Mouse (Mus musculus): Measurements from ENCODE around the gene Klc1.

The Klc1 gene

DNA sequence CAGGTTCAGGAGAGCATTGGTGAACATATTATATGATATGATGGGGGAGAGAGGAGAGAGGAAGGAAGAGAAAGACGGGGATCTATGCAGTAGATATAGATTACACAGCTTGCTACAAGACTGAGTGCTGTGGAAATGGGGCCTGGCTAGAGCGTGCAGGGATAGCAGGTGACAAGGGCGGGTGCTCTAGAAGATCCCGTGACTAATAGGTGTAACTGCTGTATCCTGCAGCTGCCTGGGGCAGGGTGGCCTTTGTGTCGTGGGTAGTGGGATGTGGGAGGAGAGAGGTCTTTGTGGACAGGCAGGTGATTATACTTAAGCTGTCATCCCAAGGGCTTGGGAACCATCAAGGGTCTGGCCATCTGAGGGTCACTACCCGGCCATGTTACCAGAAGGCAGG lies 13.4 kb upstream of the Klc1 start:
- no peak for DNase-seq

DNA sequence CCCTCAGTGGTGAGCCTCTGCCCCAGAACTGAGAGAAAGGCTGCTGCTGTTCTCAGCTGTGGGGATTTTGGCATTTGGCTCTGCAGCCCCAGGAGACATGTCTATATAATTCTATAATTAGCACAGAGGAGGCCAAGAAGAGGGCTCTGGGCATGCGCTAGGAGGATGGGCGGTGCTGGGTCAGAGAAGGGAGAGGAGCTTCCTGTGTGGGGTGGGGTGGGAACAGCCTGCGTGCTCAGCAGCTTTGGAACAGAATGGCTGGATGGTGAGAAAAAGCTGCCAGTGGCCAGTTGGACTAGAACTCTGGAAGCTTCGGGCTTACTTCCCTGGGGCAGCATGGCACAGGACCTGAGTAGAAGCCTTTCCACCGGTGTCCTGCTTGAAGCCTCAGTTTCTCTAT lies 12.6 kb upstream of the Klc1 start:
- peak; percentile 84 to 89 for DNase-seq

DNA sequence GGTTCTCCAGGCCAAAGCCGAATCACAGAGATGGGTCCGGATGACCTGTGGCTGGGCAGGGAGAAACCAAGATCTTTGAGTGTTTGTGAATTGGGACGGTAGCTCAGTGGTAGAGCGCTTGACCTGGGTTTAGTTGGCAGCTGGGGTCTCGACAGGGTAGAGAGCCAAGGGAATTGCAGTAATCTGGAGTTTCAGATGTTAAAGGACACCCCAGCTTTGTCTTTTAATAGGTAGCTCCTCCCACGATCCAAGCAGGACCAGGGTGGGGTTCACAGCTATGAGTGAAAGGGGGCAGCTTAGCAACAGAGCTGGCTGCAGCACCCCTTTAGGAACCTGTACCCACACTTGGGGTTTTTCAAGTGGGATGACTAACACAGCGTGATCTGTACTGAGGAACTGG lies 11.2 kb upstream of the Klc1 start:
- no peak for DNase-seq

DNA sequence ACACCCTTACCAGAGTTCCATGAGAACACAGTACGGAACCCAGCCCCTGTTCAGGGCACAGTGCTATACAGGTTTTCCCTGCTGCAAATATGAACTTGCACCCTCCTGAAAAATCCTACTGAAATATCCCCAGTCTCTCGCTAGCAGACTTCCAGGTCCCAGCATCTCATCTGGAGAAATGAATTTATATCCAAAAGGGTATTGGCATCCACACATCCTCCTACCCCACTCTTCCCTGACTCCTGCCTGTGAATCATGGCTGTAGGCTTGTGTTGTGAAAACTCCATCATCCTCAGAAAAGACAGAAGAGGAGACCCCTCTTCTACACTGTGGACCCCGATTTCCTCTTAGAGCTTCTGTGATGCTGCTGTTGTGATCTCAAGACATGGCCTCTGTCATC lies 7.9 kb upstream of the Klc1 start:
- no peak for DNase-seq

DNA sequence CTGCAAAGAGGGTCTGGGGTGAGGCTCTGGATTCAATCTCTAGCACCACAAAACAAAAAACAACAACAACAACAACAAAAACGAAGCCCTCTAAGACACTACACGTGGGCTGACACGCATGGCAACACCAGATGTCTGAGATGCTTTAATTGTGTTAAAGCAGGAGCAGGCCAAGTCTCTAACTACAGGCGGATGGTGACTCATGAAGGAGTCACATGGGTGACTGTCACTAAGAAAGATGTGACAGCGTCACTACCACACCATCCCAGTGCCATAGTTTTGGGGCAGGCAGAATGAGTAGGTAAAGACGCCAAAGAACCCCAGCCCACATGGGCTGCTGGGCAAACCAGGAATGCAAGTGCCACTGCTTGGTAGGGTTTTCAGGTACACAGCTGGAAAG lies 6.2 kb upstream of the Klc1 start:
- no peak for DNase-seq

DNA sequence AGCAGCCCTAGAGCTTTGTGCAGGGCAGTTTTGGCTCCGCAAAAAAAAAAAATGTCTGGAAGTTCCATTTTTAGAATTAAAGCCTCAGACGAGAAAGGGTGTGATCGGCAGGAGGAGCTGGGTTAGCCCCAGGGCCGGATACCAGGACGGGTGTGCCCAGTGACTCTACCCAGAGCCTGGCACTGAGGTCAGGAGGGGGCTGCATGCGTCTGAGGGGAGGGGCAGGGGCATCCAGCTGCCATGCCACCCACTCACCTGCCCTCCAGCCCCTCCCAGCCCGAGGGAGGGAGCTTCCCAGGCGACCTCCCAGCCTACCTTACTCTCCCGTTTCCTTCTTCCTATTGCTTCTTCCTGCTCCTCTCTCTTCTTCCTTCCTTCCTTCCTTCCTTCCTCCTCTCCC lies 5.3 kb upstream of the Klc1 start:
- DNase-seq, result no peak

DNA sequence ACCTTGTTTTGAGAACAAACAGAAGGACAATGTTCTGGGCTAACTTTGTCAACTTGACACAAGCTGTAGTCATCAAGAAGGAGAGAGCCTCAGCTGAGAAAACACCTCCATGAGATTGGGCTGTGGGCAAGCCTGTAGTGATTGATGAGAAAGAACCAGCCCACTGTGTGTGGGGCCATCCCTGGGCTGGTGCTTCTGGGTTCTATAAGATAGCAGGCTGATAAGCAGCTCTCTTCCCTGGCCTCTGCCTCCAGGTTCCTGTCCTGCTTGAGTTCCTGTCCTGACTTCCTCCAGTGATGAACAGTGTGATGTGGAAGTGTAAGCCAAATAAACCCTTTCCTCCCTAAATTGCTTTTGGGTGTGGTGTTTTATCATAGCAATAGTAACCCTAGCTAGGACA lies 3.9 kb upstream of the Klc1 start:
- no peak for DNase-seq

DNA sequence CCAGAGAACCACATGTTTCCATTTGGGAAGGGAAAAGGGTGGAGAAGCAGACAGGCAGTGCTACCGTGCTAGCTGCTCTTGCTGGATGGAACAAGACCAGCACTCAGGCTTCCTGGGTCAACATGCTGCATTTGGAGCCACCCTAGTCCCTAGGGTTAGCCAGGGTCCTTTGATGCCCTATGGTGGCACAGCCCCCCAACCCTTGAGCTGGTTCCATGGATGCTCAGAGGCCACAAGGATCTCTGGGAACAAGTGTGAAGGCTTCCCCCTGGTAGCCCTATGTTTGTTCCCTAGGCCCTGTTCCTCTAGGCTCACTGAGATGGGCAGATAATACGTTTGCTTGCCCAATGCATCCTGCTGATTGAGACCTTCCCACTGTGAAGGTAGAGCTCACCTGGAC lies 3.4 kb upstream of the Klc1 start:
- DNase-seq, result no peak

DNA sequence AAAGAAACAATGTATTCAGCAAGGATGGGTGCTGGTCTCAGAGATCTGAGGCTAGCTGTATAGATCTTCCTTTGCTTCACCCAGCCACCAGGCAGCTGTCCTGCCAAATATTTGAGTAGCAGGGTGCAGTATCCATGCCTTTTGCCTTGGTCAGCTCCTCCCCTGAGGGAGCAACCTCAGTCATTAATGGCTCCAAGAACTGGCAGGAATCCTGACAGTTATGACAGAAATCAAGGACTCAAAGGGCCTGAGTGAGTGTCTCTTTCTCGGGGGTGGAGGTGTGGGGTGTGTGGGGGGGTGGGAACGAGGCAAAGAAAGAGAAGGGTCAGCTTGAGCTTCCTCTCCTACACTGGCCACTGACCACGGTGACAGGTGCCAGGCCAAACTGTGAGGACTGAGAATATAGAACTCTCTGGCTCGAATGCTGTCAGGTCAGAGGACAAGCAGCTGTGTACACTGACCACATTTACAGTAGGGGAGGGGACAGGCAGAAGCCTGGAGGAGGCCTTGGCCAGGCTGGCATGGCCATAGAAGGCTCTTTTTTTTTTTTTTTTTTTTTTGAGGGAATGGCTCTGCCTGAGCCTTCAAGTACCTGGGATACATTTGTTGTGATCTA lies 2.5 kb upstream of the Klc1 start:
- no peak for DNase-seq

DNA sequence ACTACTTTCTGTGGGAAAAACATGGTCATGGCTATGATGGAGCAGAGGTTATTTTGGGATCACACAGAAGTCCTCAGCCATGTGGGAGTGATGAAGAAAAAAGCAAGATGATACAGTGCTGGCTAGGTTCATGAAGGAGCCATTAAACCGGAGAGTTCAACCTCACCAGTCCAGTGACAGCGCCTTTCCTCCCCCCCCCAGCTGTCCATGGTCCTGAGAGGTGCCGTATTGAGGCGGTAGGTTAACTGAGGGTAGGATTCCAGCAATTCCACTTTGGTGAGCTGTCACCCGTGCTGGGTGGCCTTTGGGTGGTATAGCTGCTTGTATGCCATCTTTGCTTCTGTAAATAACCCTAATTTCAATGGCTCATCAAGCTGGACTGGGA lies 2.0 kb upstream of the Klc1 start:
- DNase-seq, result peak; percentile 49 to 56

DNA sequence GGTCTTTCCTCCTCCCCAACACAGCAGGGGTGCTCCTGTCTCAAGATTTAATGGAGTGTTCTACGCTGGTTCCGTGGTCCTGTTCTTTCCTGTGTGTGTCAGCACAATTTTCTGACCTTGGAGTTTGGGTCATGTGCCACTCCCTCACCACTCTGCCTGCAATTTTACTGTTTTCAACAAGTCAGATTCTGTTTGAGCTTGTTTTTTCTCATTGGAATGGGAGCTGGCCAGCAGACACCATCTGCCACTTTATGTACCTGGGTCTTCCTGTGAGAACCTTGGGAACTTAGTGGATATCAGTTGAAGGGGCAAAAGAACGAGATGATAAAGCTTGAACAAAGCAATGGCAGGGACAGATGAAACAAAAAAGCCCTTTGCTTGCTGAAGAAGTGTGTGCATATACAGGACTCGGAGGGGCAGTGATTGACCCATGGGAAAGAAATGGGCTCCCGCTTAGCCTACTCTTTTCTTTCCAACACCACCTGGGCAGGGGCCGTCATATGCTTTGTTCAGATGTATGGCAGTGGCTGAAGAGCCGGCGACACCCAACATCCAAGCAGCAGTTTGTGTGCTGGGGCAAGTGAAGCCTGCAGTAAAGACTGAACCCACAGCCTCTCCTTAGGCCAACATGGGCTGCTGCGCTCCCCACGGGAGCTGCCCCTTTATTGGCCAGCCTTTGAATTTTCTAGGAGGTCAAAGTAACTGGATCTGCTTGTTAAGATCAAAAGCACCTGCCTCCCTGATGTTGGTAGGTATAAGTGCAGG lies 906 bp upstream of the Klc1 start:
- no peak for DNase-seq

DNA sequence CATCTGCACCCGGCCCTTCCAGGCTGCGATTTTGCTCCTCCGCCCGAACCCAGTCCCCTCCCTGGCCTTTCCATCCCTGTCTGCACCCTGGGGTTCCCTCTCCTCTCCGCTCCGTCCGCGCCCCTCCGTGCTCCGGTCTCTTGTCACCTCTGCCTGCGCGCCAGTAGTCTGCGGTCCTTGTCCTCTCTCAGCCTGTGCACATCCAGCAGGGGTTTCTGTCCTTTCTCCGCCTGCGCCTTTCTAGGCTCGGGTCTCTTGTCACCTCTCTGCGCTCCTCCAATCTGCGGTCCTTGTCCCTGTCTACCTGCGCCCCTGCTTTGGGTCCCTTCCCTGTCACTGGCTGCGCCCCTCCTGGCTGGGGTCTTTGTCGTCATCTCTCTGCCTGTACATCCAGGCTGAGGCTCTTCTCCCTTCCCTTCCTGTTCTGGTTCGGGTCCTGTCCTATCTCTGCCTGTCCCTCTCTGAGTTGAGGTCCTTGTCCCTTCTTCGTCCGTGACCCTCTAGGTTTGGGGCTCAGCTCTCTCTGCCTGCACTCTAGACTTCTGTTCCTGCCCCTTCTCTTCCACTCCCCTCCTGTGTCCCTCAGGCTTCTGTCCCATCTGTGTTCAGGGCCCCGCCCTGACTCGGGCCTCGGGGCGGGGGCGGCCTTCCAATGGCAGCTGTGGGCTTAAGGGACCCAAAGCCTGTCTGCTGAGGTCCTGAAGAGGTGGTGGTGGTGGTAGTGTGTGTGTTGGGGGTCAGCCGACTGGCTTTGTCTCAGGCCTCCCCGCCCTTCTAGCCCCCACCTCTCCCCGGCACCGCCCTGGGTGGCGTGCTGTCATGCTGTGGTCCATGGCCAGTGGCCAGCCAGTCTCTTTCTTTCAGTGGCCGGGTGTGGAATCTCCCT lies 770 bp downstream of the Klc1 start:
- peak; percentile 57 to 73 for DNase-seq

DNA sequence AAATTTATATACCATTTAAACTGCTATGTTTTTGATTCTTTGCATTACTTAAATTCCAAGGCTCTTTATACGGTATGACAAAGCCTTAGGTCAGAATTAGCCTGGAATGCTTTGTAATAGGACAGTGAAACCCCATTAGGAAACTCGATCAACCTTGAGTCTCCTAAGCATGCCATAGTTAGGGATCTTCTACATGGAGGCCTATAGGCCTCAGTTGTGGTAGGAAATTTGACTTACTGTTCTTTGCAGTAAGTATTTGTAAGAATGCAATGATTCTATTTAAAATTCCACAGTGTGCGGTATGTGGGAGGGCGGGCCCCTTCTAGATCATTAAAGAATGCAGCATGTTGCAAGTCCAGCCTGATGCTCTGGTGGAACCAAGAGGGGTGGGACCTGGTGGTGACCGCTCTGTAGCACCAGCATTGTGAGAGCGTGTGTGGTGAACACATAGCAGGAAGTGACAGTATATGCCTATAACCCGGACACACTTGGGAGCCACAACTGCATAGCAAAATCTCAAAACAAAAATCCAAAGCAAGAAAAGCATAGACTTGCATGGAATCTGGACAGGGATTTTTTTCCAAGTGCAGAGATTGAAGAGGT lies 1.8 kb downstream of the Klc1 start:
- DNase-seq, result no peak

DNA sequence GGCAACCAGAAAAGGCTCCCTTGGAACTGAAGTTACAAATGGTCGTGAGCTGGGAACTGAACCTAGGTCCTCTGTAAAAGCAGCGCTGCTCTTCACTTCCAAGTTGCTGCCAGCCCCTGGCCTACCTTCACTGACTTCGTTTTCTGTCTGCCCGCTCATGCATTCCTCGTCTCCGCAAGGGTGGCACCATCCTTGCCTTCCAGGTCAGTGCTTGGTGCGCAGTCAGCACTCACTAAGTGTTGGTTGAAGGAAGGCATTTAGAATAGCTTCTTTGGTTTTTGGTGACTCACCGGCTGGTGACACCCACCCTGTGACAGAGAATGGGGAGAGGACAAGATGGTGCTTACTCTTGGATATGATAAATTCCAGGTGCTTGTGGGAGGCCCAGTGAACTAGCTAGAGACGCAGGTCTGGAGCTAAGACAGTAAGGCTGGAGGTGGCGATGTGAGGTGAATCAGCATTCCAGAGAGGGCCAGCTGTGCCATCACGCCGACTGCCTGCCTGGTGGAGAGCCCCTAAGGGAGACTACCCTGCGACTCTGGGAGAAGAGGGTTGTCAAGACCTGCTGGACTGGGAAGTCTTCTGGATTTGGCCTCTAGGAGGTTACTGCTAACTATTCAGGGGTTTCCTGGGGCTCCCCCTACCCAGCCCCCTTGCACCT lies 4.1 kb downstream of the Klc1 start:
- no peak for DNase-seq

DNA sequence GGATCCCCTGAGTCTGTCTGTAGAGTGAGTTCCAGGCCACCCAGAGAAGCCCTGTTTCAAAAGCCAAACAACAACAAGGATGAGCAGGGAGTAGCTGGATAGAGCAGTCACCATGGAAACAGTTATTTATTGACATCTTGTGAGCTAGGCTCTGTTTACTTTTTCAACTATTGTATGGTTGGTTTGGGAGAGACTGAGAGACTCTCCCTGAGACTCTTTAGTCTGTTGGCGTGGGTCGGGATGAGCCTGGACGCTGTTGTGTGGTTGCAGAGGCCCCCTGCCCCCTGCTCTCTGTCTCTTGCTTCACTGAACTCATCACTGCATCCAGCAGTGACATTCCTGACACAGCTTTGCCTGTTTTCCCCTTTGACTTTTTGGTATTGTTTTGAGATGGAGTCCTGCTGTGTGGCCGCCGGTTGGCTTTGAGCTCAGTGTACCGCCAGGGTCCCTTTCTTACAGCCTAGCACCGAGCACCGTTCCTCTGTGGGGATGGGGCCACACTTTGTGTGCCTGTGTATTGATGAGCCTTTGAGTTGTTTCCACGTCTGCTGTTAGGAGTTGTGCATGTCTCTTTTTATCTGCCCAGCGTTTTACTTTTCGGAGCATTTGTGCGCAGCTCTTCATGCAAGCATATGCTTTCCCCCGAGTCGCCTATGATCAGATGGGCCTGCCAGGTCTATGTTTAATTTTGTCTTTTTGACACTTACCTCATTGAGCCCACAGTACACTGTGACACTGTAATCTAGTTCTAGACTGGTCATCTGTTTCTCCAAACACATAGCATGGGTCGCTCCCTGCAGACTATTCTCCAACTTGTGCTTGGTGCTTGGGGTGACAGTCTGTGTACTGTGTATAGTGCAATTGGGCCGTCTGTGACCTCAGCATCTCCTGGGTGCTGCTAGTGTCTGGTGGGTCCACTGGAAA lies 7.9 kb downstream of the Klc1 start:
- DNase-seq, result no peak

DNA sequence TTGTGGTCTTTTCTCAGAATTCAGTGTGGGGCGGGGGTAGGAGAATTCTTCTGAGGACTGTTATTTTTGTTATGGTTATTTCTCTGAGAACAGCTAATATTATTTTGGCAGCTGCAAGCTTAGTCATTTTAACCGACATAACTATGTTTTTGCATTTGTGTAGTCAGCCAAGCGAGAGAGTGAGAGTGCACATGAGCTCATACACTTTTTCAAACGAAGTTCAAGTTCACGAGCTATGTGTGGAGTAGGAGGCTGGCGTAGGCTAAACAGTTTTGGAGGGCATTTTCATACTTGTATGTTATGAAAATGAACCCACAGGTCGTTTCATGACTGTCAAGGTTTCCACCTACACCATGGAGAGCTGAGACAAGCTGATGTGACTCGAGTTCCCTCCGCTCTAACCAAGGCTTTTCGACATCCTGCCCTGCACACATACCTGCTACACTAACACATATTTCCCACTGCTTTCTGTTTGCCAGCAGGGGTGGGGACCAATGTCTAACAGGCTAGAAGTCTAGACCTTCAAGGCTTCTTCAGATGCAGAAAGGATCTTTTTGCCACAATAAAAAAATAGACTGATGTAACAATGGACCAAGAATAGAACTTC lies 9.8 kb downstream of the Klc1 start:
- DNase-seq, result no peak

DNA sequence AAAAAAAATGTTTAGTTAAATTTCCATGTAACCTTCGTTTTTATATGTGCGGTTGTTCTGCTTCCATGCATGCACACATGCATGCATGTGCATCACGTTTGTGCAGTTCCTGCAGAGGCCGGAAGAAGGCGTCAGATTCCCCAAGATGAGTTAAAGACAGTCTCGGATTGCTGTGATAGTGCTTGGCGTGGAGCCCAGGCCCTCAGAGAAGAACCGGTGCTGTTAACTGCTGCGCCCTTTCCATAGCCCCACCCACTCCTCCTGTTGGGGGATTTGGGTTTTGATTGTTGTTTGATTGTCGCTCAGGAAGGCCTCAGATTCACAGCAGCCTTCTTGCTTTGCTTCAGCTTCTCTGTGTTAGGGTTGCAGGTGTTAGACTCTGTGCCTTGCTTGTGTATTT lies 10.7 kb downstream of the Klc1 start:
- peak; percentile 77 to 84 for DNase-seq

DNA sequence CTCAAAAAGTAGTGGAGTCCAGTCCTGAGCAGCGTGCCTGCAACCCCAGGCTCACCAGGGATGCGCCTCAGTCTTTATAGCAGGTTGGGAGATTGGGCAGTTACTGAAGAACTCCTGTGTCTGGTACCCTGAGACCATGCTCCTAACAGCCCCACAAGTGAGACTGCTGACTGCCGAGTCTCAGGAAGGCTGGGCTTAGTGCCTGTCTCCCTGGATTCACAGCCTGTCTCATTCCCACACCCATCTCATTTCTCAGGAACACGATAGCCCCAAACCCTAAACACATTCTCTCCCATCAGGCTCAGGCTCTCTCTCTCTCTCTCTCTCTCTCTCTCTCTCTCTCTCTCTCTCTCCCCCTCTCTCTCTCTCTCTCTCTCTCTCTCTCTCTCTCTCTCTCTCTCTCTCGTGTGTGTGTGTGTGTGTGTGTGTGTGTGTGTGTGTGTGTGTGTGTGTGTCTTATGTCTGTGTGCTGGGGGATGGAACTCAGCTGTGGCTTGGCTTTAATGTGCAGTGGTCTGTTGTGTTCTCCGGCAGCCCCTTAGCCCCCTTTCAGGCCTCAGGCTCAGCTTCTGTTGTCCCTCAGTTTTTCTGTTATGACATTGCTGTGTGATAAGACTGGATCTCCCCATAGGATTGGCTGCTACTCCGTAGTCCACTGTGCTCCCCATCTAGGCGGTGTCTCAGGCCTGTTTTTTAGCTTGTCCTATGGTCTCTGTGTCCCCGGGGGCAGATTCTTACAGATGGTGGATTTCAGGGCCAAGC lies 11.3 kb downstream of the Klc1 start:
- DNase-seq, result no peak

DNA sequence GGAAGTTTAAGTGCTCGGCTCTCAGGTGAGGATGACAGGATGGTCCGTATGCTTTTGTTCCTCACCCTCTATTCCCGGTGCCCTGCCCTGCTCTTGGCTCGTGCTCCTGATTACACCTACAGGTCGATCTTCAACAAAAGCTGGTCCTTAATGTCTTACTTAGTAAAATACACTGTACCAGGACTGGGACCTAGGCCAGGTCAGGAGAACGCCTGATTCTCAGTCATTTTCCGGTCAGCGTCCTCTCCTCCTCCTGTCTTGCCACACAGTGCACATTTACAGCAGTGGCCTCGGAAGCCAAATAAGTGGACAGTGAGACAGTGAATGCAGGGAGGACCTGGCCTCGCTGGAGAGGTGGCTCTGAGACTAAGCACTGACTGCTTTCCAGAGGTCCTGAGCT lies 12.0 kb downstream of the Klc1 start:
- no peak for DNase-seq

DNA sequence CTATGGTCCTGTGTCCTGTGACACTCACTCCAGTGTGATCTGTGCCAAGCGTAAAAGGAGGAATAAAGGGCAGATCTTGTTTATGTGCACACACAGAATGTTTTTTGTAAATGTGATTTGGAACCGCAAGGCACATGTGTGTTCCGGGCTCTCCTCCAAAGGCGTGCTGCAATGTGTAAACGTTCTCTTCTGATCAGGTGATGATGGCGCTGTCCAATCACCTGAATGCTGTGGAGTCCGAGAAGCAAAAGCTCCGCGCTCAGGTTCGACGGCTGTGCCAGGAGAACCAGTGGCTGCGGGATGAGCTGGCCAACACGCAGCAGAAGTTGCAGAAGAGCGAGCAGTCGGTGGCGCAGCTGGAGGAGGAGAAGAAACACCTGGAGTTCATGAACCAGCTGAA lies 15.5 kb downstream of the Klc1 start:
- DNase-seq, result no peak

DNA sequence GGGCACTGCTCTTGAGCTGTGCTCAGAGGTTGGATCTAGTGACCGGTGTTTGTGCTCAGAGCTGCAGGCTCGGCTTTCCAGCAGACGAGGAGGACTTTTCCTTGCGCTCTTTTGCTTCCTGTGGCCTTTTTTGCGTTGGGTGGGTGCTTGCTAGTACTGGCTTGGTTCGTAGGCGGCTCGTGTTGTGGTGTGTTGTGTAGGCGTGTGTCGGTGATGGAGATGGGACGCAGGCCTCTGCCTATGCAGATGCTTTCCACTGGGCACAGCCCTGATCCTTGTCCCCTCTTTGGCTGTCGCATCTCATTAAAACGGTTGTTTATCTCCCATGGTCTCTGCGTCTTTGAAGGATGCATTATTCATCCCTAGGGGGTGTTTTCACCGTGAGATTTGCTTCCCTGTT lies 16.2 kb downstream of the Klc1 start:
- DNase-seq, result no peak

Measured in kidney, postnatal 4 days (tissue).